Mouse (Mus musculus) cerebellum, adult 9-11 months (tissue): Measurements from ENCODE around the gene Cnot3.
"Not testable (repeated sequence)": the region's sequence is repeated elsewhere in the genome, so short reads cannot be mapped to it uniquely, and the experiment has no call there.

Experiments
- DNase-seq: peaks from one replicate; pipeline ENCODE4 v3.0.0; 2022

Cnot3 gene

DNA sequence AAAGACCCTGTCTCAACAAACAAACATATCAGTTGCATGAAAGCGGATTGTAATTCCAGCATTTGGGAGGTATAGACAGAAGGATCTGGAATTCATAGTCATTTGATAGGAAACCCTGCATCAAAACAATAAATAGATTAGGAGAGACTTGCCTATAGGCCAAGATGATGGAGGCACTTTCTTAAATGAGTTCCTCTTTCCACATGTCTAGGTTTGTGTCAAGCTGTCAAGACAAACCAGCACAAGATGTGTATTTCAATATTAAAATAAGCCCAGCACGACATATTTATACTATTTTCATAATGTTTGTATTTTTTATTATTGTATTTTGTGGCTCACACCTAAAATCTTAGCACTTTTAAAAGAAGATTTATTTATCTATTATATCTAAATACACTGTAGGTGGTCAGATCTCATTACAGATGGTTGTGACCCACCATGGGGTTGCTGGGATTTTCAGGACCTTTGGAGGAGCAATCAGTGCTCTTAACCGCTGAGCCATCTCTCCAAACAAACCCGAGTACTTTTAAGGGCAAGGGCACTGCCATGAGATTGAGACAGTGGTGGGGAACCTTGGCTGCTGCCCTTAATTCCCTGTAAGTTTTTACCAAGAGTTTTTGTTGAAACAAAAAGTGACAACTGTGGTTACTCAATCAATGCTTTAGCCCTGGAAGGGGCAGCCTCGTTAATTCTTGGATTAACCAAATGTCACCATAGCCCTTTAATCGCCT is 58.2 kb downstream of the Cnot3 start:
- DNase-seq = no peak

DNA sequence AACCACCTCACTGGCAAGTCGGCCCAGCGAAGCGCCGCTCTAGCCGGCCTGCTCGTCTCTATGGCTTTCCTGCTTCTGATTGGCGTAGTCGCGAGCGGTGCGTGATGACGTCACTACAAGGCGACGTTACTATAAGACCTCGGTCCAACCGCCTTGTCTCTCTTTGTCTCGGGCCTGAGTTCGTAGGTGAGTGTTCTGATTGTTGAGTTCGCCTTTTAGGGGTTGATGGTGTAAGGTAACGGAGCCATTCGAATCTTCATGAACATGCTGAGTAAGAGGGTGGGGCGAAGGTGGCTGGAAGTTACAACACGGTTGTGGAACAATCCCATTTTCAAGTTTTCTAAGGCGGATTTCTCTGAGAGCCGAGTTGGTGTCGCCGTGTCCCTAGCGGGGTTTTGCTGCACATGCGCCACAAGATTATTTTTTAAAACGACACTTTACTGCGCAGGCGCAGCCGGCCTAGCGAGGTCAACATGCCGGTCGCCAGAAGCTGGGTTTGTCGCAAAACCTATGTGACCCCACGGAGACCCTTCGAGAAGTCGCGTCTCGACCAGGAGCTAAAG is 58.9 kb downstream of the Cnot3 start, which contains the start of gene Rps9:
Rps9 (plus strand) TSS at position 115 of the 563 bp plus-strand sequence.
- DNase-seq = peak; percentile 97

DNA sequence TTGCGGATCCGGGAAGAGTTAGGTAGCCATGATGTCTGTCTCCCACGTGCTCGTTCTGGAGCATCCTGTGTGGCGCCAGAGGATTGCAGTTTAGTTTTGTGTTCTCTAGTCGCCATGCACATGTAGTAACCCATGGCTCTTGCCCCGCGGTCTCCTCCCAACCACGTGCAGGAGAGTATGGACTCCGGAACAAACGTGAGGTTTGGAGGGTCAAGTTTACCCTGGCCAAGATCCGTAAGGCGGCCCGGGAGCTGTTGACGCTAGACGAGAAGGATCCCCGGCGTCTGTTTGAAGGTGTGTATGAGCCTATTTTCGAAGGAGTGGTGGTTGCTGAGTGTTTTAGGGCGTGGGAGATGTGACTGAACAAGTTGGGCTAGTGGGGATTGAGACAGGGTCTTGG is 59.4 kb downstream of the Cnot3 start:
- DNase-seq = no peak

DNA sequence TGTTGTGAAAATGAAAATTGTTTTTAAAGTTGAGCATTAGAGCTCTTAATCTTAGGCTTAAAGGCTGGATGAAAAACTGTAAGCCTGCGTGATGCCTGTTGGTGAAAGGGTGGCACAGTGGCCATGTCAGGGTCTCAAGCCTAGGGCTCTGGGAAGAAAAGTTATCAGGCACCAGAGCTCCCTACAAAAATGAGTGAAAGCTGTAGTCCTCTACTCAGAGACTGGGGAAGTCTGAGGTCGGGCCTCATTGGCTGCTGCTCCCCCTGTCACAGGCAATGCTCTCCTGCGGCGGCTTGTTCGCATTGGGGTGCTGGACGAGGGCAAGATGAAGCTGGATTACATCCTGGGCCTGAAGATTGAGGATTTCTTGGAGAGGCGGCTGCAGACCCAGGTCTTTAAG is 60.4 kb downstream of the Cnot3 start:
- DNase-seq = peak; percentile 14

DNA sequence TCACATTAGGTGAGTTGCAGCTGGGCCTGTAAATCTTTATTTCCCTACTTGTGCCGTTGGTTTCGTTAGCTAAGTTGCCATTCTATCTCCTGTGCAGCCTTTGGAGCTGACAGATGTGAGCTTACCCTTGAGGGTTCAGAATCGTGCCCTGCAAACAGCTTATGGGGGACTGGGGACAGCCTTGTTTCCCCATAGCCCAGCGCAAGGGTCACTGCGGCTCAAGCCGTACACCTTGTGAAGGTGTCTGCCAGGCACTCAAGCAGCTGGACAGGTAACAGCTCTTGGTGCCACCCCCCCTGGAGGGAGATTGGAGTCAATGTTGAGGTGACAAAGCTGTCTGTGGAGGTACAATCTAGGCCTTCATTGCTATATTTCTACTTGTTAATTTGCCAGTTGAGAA is 60.8 kb downstream of the Cnot3 start:
- peak; percentile 30 for DNase-seq

DNA sequence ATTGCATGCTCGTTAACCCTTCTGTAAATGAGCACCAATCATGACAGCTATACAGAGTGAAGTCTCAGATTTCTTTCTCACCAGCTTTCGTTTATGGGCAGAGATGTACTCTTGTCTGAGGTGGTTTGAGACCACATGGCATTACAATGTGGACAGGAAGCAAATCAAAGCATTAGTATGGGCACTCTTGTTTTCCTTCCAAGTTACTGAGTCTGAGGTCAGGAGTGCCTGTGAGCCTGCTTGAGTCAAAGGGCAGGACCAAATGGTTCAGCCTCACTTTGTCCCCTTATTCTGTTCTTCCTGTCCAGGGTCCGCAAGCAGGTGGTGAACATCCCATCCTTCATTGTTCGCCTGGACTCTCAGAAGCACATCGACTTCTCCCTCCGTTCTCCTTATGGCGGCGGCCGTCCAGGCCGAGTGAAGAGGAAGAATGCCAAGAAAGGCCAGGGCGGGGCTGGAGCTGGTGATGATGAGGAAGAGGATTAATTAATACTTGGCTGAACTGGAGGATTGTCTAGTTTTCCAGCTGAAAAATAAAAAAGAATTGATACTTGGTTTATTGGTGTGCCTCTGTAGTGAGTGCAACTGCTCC is 61.4 kb downstream of the Cnot3 start:
- DNase-seq = peak; percentile 41

DNA sequence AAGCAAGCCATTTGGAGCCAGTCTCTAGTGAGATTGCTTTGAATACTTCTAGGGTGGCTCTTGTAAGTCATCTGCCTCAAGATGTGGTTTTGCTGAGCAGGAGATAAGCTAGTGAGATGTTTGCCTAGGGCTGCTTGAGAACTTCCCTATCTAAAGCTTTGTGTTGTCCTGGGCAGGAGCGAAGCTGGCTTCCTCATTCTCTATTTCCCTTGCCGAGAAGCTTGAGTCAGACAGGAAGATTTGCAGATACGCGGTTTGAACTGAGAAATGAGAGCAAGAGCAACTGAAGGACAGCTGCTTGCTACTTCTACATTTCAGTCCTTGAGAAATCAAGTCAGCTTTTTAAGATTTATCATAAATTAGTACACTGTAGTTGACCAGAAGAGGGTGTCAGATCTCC is 62.0 kb downstream of the Cnot3 start:
- DNase-seq = peak; percentile 5

DNA sequence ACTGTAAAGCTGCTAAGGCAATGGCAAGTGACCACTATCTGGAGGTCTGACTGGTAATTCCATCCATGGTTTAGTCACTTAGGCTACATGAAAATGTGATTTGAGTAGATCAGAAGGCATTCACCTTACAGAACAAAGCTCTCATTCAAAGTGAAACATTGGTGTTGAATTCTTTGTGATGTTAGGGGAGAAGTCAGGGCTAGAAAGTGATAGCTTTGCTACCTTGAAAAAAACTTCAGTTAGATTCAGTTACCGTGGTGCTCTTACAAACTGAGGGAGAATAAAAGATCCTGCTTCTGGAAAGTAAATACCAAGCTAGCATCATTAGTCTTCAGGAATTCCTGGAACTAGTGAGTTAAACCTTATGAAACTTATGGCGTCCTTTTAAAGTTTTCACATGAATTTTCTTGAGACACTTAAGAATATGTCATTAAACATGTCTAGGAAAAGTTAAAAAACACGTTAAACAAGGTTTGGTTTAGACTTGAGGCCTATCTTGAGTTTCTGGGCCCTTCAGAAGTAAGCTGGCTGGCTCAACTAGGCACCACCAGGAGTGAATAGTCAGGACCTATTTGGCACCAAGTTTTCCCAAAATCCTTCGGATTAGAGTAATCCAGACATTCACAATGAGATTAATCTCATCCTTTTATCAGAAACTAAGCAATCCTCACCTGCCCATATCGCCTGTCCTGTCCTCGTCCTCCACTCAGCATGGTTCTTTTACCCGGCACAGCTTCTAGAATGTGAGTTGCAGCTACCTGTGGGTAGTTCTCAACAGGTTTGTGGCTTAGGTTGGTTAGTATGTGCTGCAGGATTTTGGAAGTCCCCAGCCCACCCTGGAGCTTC is 62.7 kb downstream of the Cnot3 start:
- peak; percentile 10 for DNase-seq

DNA sequence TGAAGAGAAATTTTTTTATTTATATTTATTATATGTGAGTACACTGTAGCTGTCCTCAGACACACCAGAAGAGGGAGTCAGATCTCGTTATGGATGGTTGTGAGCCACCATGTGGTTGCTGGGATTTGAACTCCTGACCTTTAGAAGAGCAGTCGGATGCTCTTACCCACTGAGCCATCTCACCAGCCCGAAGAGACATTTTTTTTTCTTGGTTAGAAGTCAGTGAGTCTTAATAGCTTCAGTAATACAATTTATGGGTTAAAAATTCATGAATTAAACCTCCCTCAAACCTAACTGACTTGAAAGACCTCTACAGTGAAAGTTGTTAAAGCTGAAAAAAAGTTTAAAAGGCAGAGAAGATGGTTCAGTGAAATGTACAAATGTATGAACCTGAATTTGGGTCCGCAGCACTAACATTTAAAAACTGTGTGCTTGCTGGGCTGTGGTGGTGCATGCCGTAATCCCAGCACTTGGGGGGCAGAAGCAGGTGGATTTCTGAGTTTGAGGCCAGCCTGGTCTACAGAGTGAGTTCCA is 63.4 kb downstream of the Cnot3 start:
- DNase-seq = not testable (repeated sequence)

DNA sequence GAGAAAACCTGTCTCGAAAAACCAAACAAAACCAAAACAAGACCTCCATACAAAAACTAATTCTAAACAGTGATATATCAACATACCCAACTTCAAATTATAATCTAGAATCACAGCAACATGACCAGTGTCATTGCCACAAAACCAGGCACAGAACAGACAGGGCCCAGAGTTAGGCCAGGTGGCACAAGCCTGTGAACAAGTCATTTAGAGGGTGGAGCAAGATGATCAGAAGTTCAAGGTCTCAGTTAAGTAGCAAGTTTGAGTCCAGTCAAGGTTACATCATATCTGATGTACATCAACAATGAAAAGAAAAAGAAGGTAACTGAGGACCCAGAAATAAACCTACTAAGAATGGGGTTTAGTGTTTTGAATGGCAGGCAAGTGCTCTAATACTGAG is 63.9 kb downstream of the Cnot3 start:
- no peak for DNase-seq
